Mouse (Mus musculus): Measurements from ENCODE around the gene Calcrl. TPM values are rescaled to one million over a fixed set of nuclear protein-coding genes. Genes with fewer than 3 reads are reported as not detected.

Calcrl gene
- polyA plus RNA-seq (2012; rRNA removed) = 1.9 and 5.0 TPM in 2 replicates

DNA sequence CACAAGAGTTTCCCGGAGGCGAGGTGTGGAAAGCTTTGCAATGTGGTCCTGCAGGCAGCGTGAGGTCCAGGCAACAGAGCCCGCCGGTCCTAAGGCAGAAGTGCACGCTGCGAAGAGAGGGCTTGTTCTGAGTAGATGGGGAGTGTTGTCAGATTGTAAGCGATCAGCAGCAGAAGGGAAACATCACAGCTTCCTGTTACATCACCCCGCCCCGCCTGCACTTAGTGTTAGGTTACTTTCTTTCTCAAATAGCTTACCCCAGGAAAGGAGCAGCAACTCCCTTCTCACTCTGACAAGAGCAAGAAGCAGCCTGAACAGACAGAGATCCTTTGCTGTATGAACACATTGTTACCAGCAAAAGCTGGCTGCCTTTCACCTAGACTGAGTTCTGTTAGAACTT is at the start of gene Calcrl:
Gene Calcrl, minus strand, starts transcription at position 274 of the 400 bp plus-strand sequence.
- TF ChIP-seq CTCF (IDR thresholded peaks at IDR 0.05; ENCODE audit: borderline replicate concordance, extremely low read depth, insufficient read depth, insufficient read length) (no peak), POLR2A (IDR thresholded peaks at IDR 0.05; ENCODE audit: borderline replicate concordance, extremely low read depth, insufficient read depth, insufficient read length, poor library complexity, severe bottlenecking) (no peak)
- DNase-seq (ENCODE audit: low read depth) = peak; percentile 72

DNA sequence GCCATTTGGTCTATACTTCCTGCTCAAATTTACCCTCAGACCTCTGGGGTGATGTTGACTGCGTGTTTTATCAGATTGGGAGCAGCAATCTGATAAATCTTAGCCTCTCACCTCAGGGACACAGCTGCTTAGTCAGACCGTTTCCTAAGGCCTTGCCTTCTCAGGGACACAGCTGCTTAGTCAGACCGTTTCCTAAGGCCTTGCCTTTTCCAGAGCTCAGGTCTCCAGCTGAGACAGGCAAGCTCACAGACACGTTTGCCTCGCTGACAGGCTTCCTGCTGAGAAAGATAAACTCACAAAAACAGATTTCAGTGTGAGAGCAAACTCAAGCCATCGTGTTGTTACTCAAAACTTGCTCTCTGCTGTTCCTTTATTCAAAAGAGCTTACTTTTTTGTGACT is 49.4 kb upstream of the Calcrl start:
- no peak for TF ChIP-seq CTCF (IDR thresholded peaks at IDR 0.05; ENCODE audit: borderline replicate concordance, extremely low read depth, insufficient read depth, insufficient read length)
- DNase-seq (ENCODE audit: low read depth) = no peak

- DNase-seq (ENCODE audit: low read depth) = no peak
- TF ChIP-seq POLR2A (IDR thresholded peaks at IDR 0.05; ENCODE audit: borderline replicate concordance, extremely low read depth, insufficient read depth, insufficient read length, poor library complexity, severe bottlenecking) (no peak), CTCF (IDR thresholded peaks at IDR 0.05; ENCODE audit: borderline replicate concordance, extremely low read depth, insufficient read depth, insufficient read length) (no peak)
These were observed 48.8 kb upstream of the Calcrl start for GRCm38 (mm10) chr2:84473941-84474530.

DNA sequence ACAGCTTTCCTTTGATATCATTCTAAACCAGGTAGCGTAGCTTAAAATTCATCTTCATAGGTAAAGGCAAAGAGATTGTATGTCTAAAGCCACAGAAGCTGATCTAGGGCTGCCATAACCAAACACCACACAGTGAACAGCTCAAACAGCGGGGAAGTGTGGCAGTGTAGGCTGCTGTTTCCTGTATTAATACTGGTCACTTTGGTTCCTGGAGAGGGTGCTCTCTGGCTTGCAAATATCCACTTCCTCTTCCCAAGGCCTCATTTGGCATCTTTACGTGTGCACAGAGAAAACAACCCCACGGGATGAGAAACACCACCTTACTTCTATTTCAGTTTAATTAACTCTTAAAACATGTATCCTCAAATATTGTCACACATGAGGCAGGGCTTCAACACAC is 42.2 kb upstream of the Calcrl start:
- DNase-seq (ENCODE audit: low read depth) = no peak
- TF ChIP-seq CTCF (IDR thresholded peaks at IDR 0.05; ENCODE audit: borderline replicate concordance, extremely low read depth, insufficient read depth, insufficient read length) (no peak), POLR2A (IDR thresholded peaks at IDR 0.05; ENCODE audit: borderline replicate concordance, extremely low read depth, insufficient read depth, insufficient read length, poor library complexity, severe bottlenecking) (no peak)

GRCm38 (mm10) chr2:84464956-84465355 is 39.7 kb upstream of the Calcrl start:
- TF ChIP-seq CTCF (IDR thresholded peaks at IDR 0.05; ENCODE audit: borderline replicate concordance, extremely low read depth, insufficient read depth, insufficient read length) (no peak), POLR2A (IDR thresholded peaks at IDR 0.05; ENCODE audit: borderline replicate concordance, extremely low read depth, insufficient read depth, insufficient read length, poor library complexity, severe bottlenecking) (no peak)
- DNase-seq (ENCODE audit: low read depth) = no peak

GRCm38 (mm10) chr2:84462411-84462810 is 37.2 kb upstream of the Calcrl start:
- no peak for TF ChIP-seq CTCF (IDR thresholded peaks at IDR 0.05; ENCODE audit: borderline replicate concordance, extremely low read depth, insufficient read depth, insufficient read length)
- TF ChIP-seq POLR2A (IDR thresholded peaks at IDR 0.05; ENCODE audit: borderline replicate concordance, extremely low read depth, insufficient read depth, insufficient read length, poor library complexity, severe bottlenecking) = no peak
- no peak for DNase-seq (ENCODE audit: low read depth)

- TF ChIP-seq POLR2A (IDR thresholded peaks at IDR 0.05; ENCODE audit: borderline replicate concordance, extremely low read depth, insufficient read depth, insufficient read length, poor library complexity, severe bottlenecking) (no peak), CTCF (IDR thresholded peaks at IDR 0.05; ENCODE audit: borderline replicate concordance, extremely low read depth, insufficient read depth, insufficient read length) (no peak)
- DNase-seq (ENCODE audit: low read depth) = no peak
These were observed 34.5 kb upstream of the Calcrl start for GRCm38 (mm10) chr2:84459651-84460177.

DNA sequence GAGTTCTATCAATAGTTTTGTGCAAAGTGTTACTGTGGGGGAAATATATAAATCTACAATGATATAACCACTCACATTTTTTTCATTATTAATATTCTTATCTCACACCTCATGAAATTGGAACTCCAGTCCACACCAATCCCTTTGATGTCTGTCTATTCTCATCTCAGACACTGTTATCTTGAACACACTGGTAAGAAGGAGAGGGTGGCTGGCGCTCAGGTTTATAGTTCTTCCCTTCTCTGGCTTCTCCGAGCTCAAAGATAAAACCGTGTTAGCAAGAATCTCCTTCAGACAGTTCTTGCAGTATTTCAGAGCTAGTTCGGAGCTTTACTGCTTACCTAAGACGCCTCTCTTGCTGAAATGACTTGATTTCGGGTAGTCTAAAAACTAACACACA is 32.0 kb upstream of the Calcrl start:
- TF ChIP-seq POLR2A (IDR thresholded peaks at IDR 0.05; ENCODE audit: borderline replicate concordance, extremely low read depth, insufficient read depth, insufficient read length, poor library complexity, severe bottlenecking) (no peak), CTCF (IDR thresholded peaks at IDR 0.05; ENCODE audit: borderline replicate concordance, extremely low read depth, insufficient read depth, insufficient read length) (no peak)
- no peak for DNase-seq (ENCODE audit: low read depth)

GRCm38 (mm10) chr2:84455236-84455799 is 30.1 kb upstream of the Calcrl start:
- peak; percentile 94 for DNase-seq (ENCODE audit: low read depth)
- TF ChIP-seq POLR2A (IDR thresholded peaks at IDR 0.05; ENCODE audit: borderline replicate concordance, extremely low read depth, insufficient read depth, insufficient read length, poor library complexity, severe bottlenecking) = no peak
- TF ChIP-seq CTCF (IDR thresholded peaks at IDR 0.05; ENCODE audit: borderline replicate concordance, extremely low read depth, insufficient read depth, insufficient read length) = peak; percentile 73

DNA sequence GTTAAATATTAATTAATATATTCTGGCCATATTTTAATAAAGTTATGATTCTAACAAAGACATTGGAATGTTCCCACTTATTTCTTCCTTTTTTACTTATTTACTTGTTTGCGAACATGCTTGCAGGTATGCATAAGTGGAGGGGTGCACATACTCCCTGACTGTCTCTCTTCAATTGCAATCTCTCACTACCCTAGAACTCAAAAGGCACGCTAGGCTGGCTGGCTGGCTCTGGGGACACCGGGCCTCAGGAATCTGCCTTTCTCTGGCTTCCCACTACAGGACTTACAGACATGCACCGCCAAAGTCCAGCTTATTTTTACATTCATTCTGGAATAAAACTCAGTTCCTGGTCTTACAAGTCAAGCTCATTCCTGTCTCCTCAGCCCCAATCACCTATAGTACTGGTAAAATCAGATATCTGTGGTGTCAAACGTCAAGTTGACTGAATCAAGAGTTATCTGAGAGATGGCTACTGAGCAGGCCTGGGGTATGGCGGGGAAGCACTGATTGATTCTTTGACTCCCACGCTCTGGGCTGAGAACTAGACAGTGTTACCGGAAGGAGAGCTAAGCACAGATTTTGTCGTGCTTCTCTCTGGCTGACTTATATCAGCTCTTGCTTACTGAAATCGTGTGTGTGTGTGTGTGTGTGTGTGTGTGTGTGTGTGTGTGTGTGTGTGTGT is 29.5 kb upstream of the Calcrl start:
- TF ChIP-seq CTCF (IDR thresholded peaks at IDR 0.05; ENCODE audit: borderline replicate concordance, extremely low read depth, insufficient read depth, insufficient read length) (no peak), POLR2A (IDR thresholded peaks at IDR 0.05; ENCODE audit: borderline replicate concordance, extremely low read depth, insufficient read depth, insufficient read length, poor library complexity, severe bottlenecking) (no peak)
- DNase-seq (ENCODE audit: low read depth) = no peak

- TF ChIP-seq POLR2A (IDR thresholded peaks at IDR 0.05; ENCODE audit: borderline replicate concordance, extremely low read depth, insufficient read depth, insufficient read length, poor library complexity, severe bottlenecking) = no peak
- TF ChIP-seq CTCF (IDR thresholded peaks at IDR 0.05; ENCODE audit: borderline replicate concordance, extremely low read depth, insufficient read depth, insufficient read length) = no peak
- peak; percentile 81 for DNase-seq (ENCODE audit: low read depth)
These were observed 28.8 kb upstream of the Calcrl start for GRCm38 (mm10) chr2:84454051-84454450.
